Mouse (Mus musculus) midbrain, embryonic 15.5 days (tissue): ENCODE data around the gene Tsen54. TPM values are rescaled to one million over a fixed set of nuclear protein-coding genes. Genes with fewer than 3 reads are reported as not detected.

Experiments
- ATAC-seq: fragments of 200-750 bp; cut with Nextera tagmentation; replicated peaks from 2 replicates; pipeline ENCODE4 v1.8.0; 2017; ENCODE audit warnings: moderate TSS enrichment
- H3K27ac ChIP-seq: fragments of 300-500 bp; sonication (generic); 2 replicates; pipeline ENCODE4 v1.5.1; 2015; ENCODE audit warnings: mild to moderate bottlenecking, inconsistent platforms
- H3K27me3 ChIP-seq: fragments of 300-500 bp; sonication (generic); replicated peaks from 2 replicates; pipeline ENCODE4 v1.6.1; 2015; ENCODE audit warnings: inconsistent platforms
- H3K36me3 ChIP-seq: fragments of 300-500 bp; sonication (generic); replicated peaks from 2 replicates; pipeline ENCODE4 v1.6.1; 2015; ENCODE audit warnings: inconsistent platforms
- H3K4me1 ChIP-seq: fragments of 300-500 bp; sonication (generic); 2 replicates; pipeline ENCODE4 v1.6.1; 2015; ENCODE audit warnings: inconsistent platforms
- H3K4me2 ChIP-seq: fragments of 300-500 bp; sonication (generic); 2 replicates; pipeline ENCODE4 v1.6.1; 2015; ENCODE audit warnings: inconsistent platforms, mild to moderate bottlenecking, moderate library complexity
- H3K4me3 ChIP-seq: fragments of 300-500 bp; sonication (generic); 2 replicates; pipeline ENCODE4 v1.5.1; 2015; ENCODE audit warnings: mild to moderate bottlenecking, inconsistent platforms
- H3K9ac ChIP-seq: fragments of 300-500 bp; sonication (generic); 2 replicates; pipeline ENCODE4 v1.6.1; 2015; ENCODE audit warnings: mild to moderate bottlenecking, inconsistent platforms
- H3K9me3 ChIP-seq: fragments of 300-500 bp; sonication (generic); 2 replicates; pipeline ENCODE4 v1.6.1; 2016; ENCODE audit warnings: inconsistent platforms
- WGBS: fragments of 180-500 bp; shearing (Covaris S2); methylation state at CpG from one replicate; pipeline ENCODE4 v1.1.7; 2015; ENCODE audit warnings: mixed read lengths; 5-methylcytosine and 5-hydroxymethylcytosine counted together
- polyA plus RNA-seq: library from polyadenylated mRNA; unstranded; fragments of >200 nt; fragmentation: Nextera tagmentation; extraction: Ambion mirVana; gene quantifications from 2 replicates; pipeline ENCODE4 v1.2.1, GENCODE M21; 2015

The Tsen54 gene
- polyA plus RNA-seq, 1 experiment from 2014 or later, result 24.8 TPM

GRCm38 (mm10) chr11:115821001-115821400, 6.5 kb downstream of the Tsen54 start:
- no peaks in the 10 kb centered on the region for H3K9me3 ChIP-seq
- no peak for ATAC-seq
- H3K9ac ChIP-seq, result no peak overlapping the region
- H3K4me3 ChIP-seq, result no peak overlapping the region
- no peak overlapping the region for H3K27ac ChIP-seq
- H3K36me3 ChIP-seq, result peaks cover 36% of the 10 kb centered on the region; the same call in 1 of the 2 replicates
- 82% methylated on average over 4 of the region's 4 CpGs for WGBS
- H3K27me3 ChIP-seq, result peaks cover 35% of the 10 kb centered on the region
- H3K4me2 ChIP-seq, result no peak overlapping the region
- peaks cover 17% of the 10 kb centered on the region for H3K4me1 ChIP-seq

- no peak within 1 kb of the TSS for H3K27ac ChIP-seq
- peaks cover 55% of the 10 kb centered on the region for H3K27me3 ChIP-seq
- H3K9me3 ChIP-seq, result no peaks in the 10 kb centered on the region
- peak within 1 kb of the TSS; percentile 98 for H3K4me2 ChIP-seq
- H3K4me1 ChIP-seq, result peaks cover 14% of the 10 kb centered on the region
- peak within 1 kb of the TSS; percentile 51 for H3K9ac ChIP-seq
- ATAC-seq, result peak; percentile 84
- H3K36me3 ChIP-seq, result peaks cover 29% of the 10 kb centered on the region; the same call in 1 of the 2 replicates
- H3K4me3 ChIP-seq, result peak within 1 kb of the TSS; percentile 61
- under 1% methylated on average over 87 of the region's 87 CpGs for WGBS
Observed at GRCm38 (mm10) chr11:115823774-115824740, 9.5 kb downstream of the Tsen54 start, which contains the start of gene Llgl2. Llgl2 (plus strand) TSS chr11:115824049.

GRCm38 (mm10) chr11:115824813-115825212, 10.3 kb downstream of the Tsen54 start:
- Histone ChIP-seq H3K27ac (no peak overlapping the region), H3K4me2 (peak overlapping the region; percentile 98; the same call in 1 of the 2 replicates), H3K27me3 (peaks cover 57% of the 10 kb centered on the region), H3K4me3 (peak overlapping the region; percentile 61), H3K9ac (no peak overlapping the region), H3K36me3 (peaks cover 27% of the 10 kb centered on the region; the same call in 1 of the 2 replicates), H3K4me1 (peaks cover 14% of the 10 kb centered on the region), H3K9me3 (no peaks in the 10 kb centered on the region)
- 18% methylated on average over 11 of the region's 11 CpGs for WGBS
- ATAC-seq, result no peak

- no peaks in the 10 kb centered on the region for H3K9me3 ChIP-seq
- no peak overlapping the region for H3K9ac ChIP-seq
- no peak overlapping the region for H3K4me3 ChIP-seq
- no peak for ATAC-seq
- 49% methylated on average over 5 of the region's 5 CpGs for WGBS
- H3K27ac ChIP-seq, result no peak overlapping the region
- peaks cover 11% of the 10 kb centered on the region; the same call in 1 of the 2 replicates for H3K36me3 ChIP-seq
- H3K4me2 ChIP-seq, result no peak overlapping the region
- peaks cover 14% of the 10 kb centered on the region for H3K4me1 ChIP-seq
- H3K27me3 ChIP-seq, result peaks cover 64% of the 10 kb centered on the region
Observed at GRCm38 (mm10) chr11:115826487-115826886, 12.0 kb downstream of the Tsen54 start.

GRCm38 (mm10) chr11:115827624-115828023, 13.1 kb downstream of the Tsen54 start:
- 88% methylated on average over 6 of the region's 6 CpGs for WGBS
- peaks cover 61% of the 10 kb centered on the region for H3K27me3 ChIP-seq
- no peaks in the 10 kb centered on the region for H3K9me3 ChIP-seq
- no peak overlapping the region for H3K27ac ChIP-seq
- H3K4me1 ChIP-seq, result peaks cover 14% of the 10 kb centered on the region
- ATAC-seq, result no peak
- no peaks in the 10 kb centered on the region; the same call in 1 of the 2 replicates for H3K36me3 ChIP-seq
- H3K9ac ChIP-seq, result no peak overlapping the region
- no peak overlapping the region for H3K4me3 ChIP-seq
- no peak overlapping the region for H3K4me2 ChIP-seq

GRCm38 (mm10) chr11:115829036-115829435, 14.5 kb downstream of the Tsen54 start:
- Histone ChIP-seq H3K4me1 (peaks cover 8% of the 10 kb centered on the region), H3K27me3 (peaks cover 51% of the 10 kb centered on the region), H3K36me3 (no peaks in the 10 kb centered on the region), H3K4me3 (no peak overlapping the region), H3K4me2 (no peak overlapping the region), H3K9me3 (no peaks in the 10 kb centered on the region), H3K9ac (no peak overlapping the region), H3K27ac (no peak overlapping the region)
- WGBS, result 68% methylated on average over 4 of the region's 4 CpGs
- ATAC-seq, result no peak

- no peak for ATAC-seq
- Histone ChIP-seq H3K9me3 (no peaks in the 10 kb centered on the region), H3K27me3 (peaks cover 34% of the 10 kb centered on the region), H3K4me3 (no peak overlapping the region), H3K36me3 (no peaks in the 10 kb centered on the region), H3K4me2 (no peak overlapping the region), H3K4me1 (no peaks in the 10 kb centered on the region), H3K27ac (no peak overlapping the region), H3K9ac (no peak overlapping the region)
- 25% methylated on average over 25 of the region's 25 CpGs for WGBS
Observed at GRCm38 (mm10) chr11:115830550-115831325, 16.2 kb downstream of the Tsen54 start.

GRCm38 (mm10) chr11:115831518-115831917, 17.0 kb downstream of the Tsen54 start:
- H3K4me1 ChIP-seq, result no peaks in the 10 kb centered on the region
- peaks cover 27% of the 10 kb centered on the region for H3K27me3 ChIP-seq
- no peak overlapping the region for H3K9ac ChIP-seq
- 54% methylated on average over 3 of the region's 3 CpGs for WGBS
- H3K27ac ChIP-seq, result no peak overlapping the region
- no peak overlapping the region for H3K4me2 ChIP-seq
- H3K36me3 ChIP-seq, result no peaks in the 10 kb centered on the region
- no peak overlapping the region for H3K4me3 ChIP-seq
- ATAC-seq, result no peak
- H3K9me3 ChIP-seq, result no peaks in the 10 kb centered on the region

GRCm38 (mm10) chr11:115832064-115832463, 17.5 kb downstream of the Tsen54 start:
- no peaks in the 10 kb centered on the region for H3K36me3 ChIP-seq
- H3K9ac ChIP-seq, result no peak overlapping the region
- no peaks in the 10 kb centered on the region for H3K9me3 ChIP-seq
- ATAC-seq, result no peak
- no peak overlapping the region for H3K27ac ChIP-seq
- 69% methylated on average over 6 of the region's 6 CpGs for WGBS
- H3K27me3 ChIP-seq, result peaks cover 21% of the 10 kb centered on the region
- no peak overlapping the region for H3K4me3 ChIP-seq
- H3K4me1 ChIP-seq, result no peaks in the 10 kb centered on the region
- no peak overlapping the region for H3K4me2 ChIP-seq

- H3K36me3 ChIP-seq, result no peaks in the 10 kb centered on the region
- no peak overlapping the region for H3K9ac ChIP-seq
- no peak overlapping the region for H3K4me3 ChIP-seq
- WGBS, result 20% methylated on average over 8 of the region's 8 CpGs
- no peak overlapping the region for H3K4me2 ChIP-seq
- no peaks in the 10 kb centered on the region for H3K9me3 ChIP-seq
- peaks cover 17% of the 10 kb centered on the region for H3K27me3 ChIP-seq
- no peaks in the 10 kb centered on the region for H3K4me1 ChIP-seq
- no peak overlapping the region for H3K27ac ChIP-seq
- no peak for ATAC-seq
Observed at GRCm38 (mm10) chr11:115832523-115832922, 18.0 kb downstream of the Tsen54 start.

GRCm38 (mm10) chr11:115833021-115833513, 18.5 kb downstream of the Tsen54 start:
- H3K4me1 ChIP-seq, result no peaks in the 10 kb centered on the region
- peaks cover 12% of the 10 kb centered on the region for H3K27me3 ChIP-seq
- no peak for ATAC-seq
- no peak overlapping the region for H3K4me2 ChIP-seq
- H3K36me3 ChIP-seq, result no peaks in the 10 kb centered on the region
- H3K9me3 ChIP-seq, result no peaks in the 10 kb centered on the region
- no peak overlapping the region for H3K4me3 ChIP-seq
- no peak overlapping the region for H3K27ac ChIP-seq
- 21% methylated on average over 8 of the region's 8 CpGs for WGBS
- no peak overlapping the region for H3K9ac ChIP-seq

GRCm38 (mm10) chr11:115834033-115834432, 19.5 kb downstream of the Tsen54 start:
- ATAC-seq, result no peak
- WGBS, result 80% methylated on average over 6 of the region's 6 CpGs
- Histone ChIP-seq H3K27ac (no peak overlapping the region), H3K9me3 (no peaks in the 10 kb centered on the region), H3K9ac (no peak overlapping the region), H3K4me2 (no peak overlapping the region), H3K4me1 (no peaks in the 10 kb centered on the region), H3K4me3 (no peak overlapping the region), H3K27me3 (peaks cover 12% of the 10 kb centered on the region), H3K36me3 (no peaks in the 10 kb centered on the region)
